Mouse (Mus musculus) fibroblast of lung, adult 2 months (primary cell): ENCODE results near the gene Por.

Experiments
- DNase-seq: peaks from one replicate; pipeline ENCODE4 v3.0.0-alpha.2; 2011; ENCODE audit warnings: low read depth

The Por gene

GRCm38 (mm10) chr5:135702682-135703192, 32.9 kb downstream of the Por start:
- peak; percentile 91 for DNase-seq

- no peak for DNase-seq
These were observed 33.6 kb downstream of the Por start for GRCm38 (mm10) chr5:135703431-135703830.

GRCm38 (mm10) chr5:135705383-135705782, 35.5 kb downstream of the Por start:
- no peak for DNase-seq

- DNase-seq: no peak
These were observed 37.2 kb downstream of the Por start for GRCm38 (mm10) chr5:135707039-135707438.

- DNase-seq: no peak
These were observed 38.0 kb downstream of the Por start for GRCm38 (mm10) chr5:135707855-135708254.

GRCm38 (mm10) chr5:135709716-135710115, 39.9 kb downstream of the Por start:
- DNase-seq: no peak

- peak; percentile 80 for DNase-seq
These were observed 40.9 kb downstream of the Por start for GRCm38 (mm10) chr5:135710599-135711214.

GRCm38 (mm10) chr5:135711582-135712355, 41.9 kb downstream of the Por start:
- DNase-seq: no peak

- no peak for DNase-seq
These were observed 43.0 kb downstream of the Por start for GRCm38 (mm10) chr5:135712803-135713202.

- peak; percentile 61 for DNase-seq
These were observed 43.8 kb downstream of the Por start for GRCm38 (mm10) chr5:135713441-135714218.

- no peak for DNase-seq
These were observed 45.8 kb downstream of the Por start for GRCm38 (mm10) chr5:135715624-135716023.

- no peak for DNase-seq
These were observed 49.8 kb downstream of the Por start for GRCm38 (mm10) chr5:135719586-135720120.

- DNase-seq: no peak
These were observed 50.3 kb downstream of the Por start for GRCm38 (mm10) chr5:135720121-135720520.

GRCm38 (mm10) chr5:135721076-135721475, 51.2 kb downstream of the Por start:
- DNase-seq: no peak

- DNase-seq: peak; percentile 91
These were observed 52.3 kb downstream of the Por start for GRCm38 (mm10) chr5:135722121-135722520.

GRCm38 (mm10) chr5:135723165-135723751, 53.4 kb downstream of the Por start:
- DNase-seq: no peak

- DNase-seq: no peak
These were observed 54.9 kb downstream of the Por start for GRCm38 (mm10) chr5:135724536-135725322.

GRCm38 (mm10) chr5:135725391-135725841, 55.6 kb downstream of the Por start:
- no peak for DNase-seq

GRCm38 (mm10) chr5:135725991-135726390, 56.2 kb downstream of the Por start:
- DNase-seq: no peak

- DNase-seq: no peak
These were observed 57.0 kb downstream of the Por start for GRCm38 (mm10) chr5:135726641-135727346.
